Mouse (Mus musculus) cerebellum, adult 2 months (tissue): ENCODE data around the gene Olfr67.
"Not testable (repeated sequence)": the region's sequence is repeated elsewhere in the genome, so short reads cannot be mapped to it uniquely, and the experiment has no call there.

ENCODE experiments used
- CTCF ChIP-seq: fragments of 200-500 bp; IDR thresholded peaks from 2 replicates; pipeline ENCODE4 v1.5.1; 2011; ENCODE audit warnings: low read depth, mild to moderate bottlenecking, control low read depth, low read length, moderate library complexity, borderline replicate concordance; ENCODE audit not compliant: insufficient read depth
- POLR2A ChIP-seq: fragments of 200-500 bp; IDR thresholded peaks from 2 replicates; pipeline ENCODE4 v1.6.1; 2011; ENCODE audit warnings: low read length, control low read depth, borderline replicate concordance; ENCODE audit not compliant: insufficient read depth

DNA sequence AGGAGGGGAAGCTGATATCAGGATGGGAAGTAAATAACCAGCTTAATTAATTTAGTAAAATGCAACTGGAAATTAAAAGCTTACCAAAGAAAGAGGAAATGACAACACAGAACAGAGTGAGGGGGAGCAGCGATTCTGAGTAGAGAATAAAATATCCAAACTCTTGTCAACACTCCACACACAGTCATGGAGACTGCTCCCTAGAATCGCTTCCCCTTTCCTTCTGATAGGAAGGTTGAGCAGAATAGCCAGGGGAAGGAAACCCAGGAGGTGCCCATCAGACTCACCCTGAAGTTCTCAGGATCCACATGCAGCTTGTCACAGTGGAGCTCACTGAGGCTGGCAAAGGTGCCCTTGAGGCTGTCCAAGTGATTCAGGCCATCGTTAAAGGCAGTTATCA is 21.5 kb upstream of the Olfr67 start:
- TF ChIP-seq CTCF, POLR2A: not testable (repeated sequence)
